Mouse (Mus musculus) CH12.LX (cell line): ENCODE measurements at regions not wholly inside any gene's neighbourhood (a gene's known extent, or its start where the extent isn't known, plus 50 kb on each side); places are given as distances from the start of the nearest gene placed in this dataset.

Experiments
- DNase-seq: peaks from one replicate; pipeline ENCODE4 v3.0.0-alpha.2; 2013; ENCODE audit errors: extremely low read depth
- H3K27ac ChIP-seq: 2 replicates; pipeline ENCODE4 v1.5.1; 2012; ENCODE audit warnings: low read depth, mild to moderate bottlenecking, control low read depth, moderate library complexity; ENCODE audit not compliant: insufficient read depth
- H3K27me3 ChIP-seq: replicated peaks from 2 replicates; pipeline ENCODE3; 2012; ENCODE audit warnings: inconsistent platforms
- H3K36me3 ChIP-seq, 2 experiments: replicated peaks in 1 of 2; 2 replicates each; pipeline versions ENCODE3 to v1.6.1; 2012; ENCODE audit warnings: inconsistent platforms in 1 of 2, low read length in 1 of 2, mild to moderate bottlenecking in 1 of 2, mixed read lengths in 1 of 2, moderate library complexity in 1 of 2; ENCODE audit not compliant: control insufficient read depth in 1 of 2, insufficient read depth in 1 of 2
- H3K4me1 ChIP-seq, 2 experiments: 2 replicates each; pipeline ENCODE4 v1.6.1; 2012; ENCODE audit warnings: inconsistent platforms in 1 of 2, moderate library complexity in 1 of 2; ENCODE audit not compliant: insufficient read depth in 2 of 2, control insufficient read depth in 1 of 2
- H3K4me2 ChIP-seq: 2 replicates; pipeline ENCODE4 v1.6.1; 2012; ENCODE audit warnings: low read depth, mild to moderate bottlenecking, control low read depth; ENCODE audit not compliant: poor library complexity, insufficient read depth, severe bottlenecking
- H3K4me3 ChIP-seq, 3 experiments: fragments of 150-350 bp in 1 of 3; sonication (generic) in 1 of 3; replicated peaks in 1 of 3; 2 replicates each; pipeline versions ENCODE3 to v1.5.1; 2011 to 2012; ENCODE audit warnings: low read depth in 2 of 3, low read length in 2 of 3, mild to moderate bottlenecking in 2 of 3, moderate library complexity in 2 of 3, control low read depth in 1 of 3, improper control_type of control experiment in 1 of 3, inconsistent platforms in 1 of 3, mixed read lengths in 1 of 3; ENCODE audit not compliant: poor library complexity in 1 of 3
- H3K79me2 ChIP-seq: replicated peaks from 2 replicates; pipeline ENCODE4 v1.6.1; 2012; ENCODE audit warnings: mild to moderate bottlenecking, moderate library complexity; ENCODE audit not compliant: control insufficient read depth, poor library complexity, insufficient read depth, severe bottlenecking; ENCODE audit errors: extremely low read depth
- H3K9ac ChIP-seq: 2 replicates; pipeline ENCODE4 v1.6.1; 2012; ENCODE audit warnings: low read depth, mild to moderate bottlenecking, control low read depth, moderate library complexity; ENCODE audit not compliant: insufficient read depth
- H3K9me3 ChIP-seq: replicated peaks from 2 replicates; pipeline ENCODE3; 2012; ENCODE audit warnings: low read length, inconsistent platforms, mixed read lengths
- CHD1 ChIP-seq: IDR thresholded peaks from 2 replicates; pipeline ENCODE4 v1.6.1; 2012; ENCODE audit warnings: low read depth, low read length, improper control_type of control experiment, inconsistent platforms
- CTCF ChIP-seq, 2 experiments: IDR thresholded peaks in 1 of 2; conservative IDR thresholded peaks in 1 of 2; 2 replicates each; pipeline ENCODE4 v1.5.1; 2011 to 2012; ENCODE audit warnings: low read depth in 2 of 2, low read length in 2 of 2, improper control_type of control experiment in 1 of 2, inconsistent platforms in 1 of 2, mild to moderate bottlenecking in 1 of 2, moderate library complexity in 1 of 2
- E2F4 ChIP-seq: IDR thresholded peaks from 2 replicates; pipeline ENCODE4 v1.6.1; 2011; ENCODE audit warnings: low read depth, low read length, improper control_type of control experiment; ENCODE audit not compliant: insufficient replicate concordance
- ELF1 ChIP-seq: IDR thresholded peaks from 2 replicates; pipeline ENCODE4 v1.6.1; 2014; ENCODE audit warnings: low read depth, mild to moderate bottlenecking, inconsistent platforms, low read length, improper control_type of control experiment
- GABPA ChIP-seq: IDR thresholded peaks from 2 replicates; pipeline ENCODE4 v1.6.1; 2012; ENCODE audit warnings: low read depth, low read length, improper control_type of control experiment, inconsistent platforms; ENCODE audit not compliant: insufficient replicate concordance
- HCFC1 ChIP-seq: IDR thresholded peaks from 2 replicates; pipeline ENCODE4 v1.6.1; 2012; ENCODE audit warnings: low read depth, mild to moderate bottlenecking, inconsistent platforms, low read length, improper control_type of control experiment
- IRF4 ChIP-seq: IDR thresholded peaks from 2 replicates; pipeline ENCODE4 v1.6.1; 2014; ENCODE audit warnings: low read depth, mild to moderate bottlenecking, inconsistent platforms, low read length, improper control_type of control experiment
- JUN ChIP-seq: IDR thresholded peaks from 2 replicates; pipeline ENCODE4 v1.6.1; 2011; ENCODE audit warnings: low read depth, mild to moderate bottlenecking, low read length, improper control_type of control experiment, moderate library complexity; ENCODE audit not compliant: insufficient read depth
- JUND ChIP-seq: conservative IDR thresholded peaks from 2 replicates; pipeline ENCODE4 v1.6.1; 2011; ENCODE audit warnings: low read depth, low read length, improper control_type of control experiment
- MAZ ChIP-seq: IDR thresholded peaks from 2 replicates; pipeline ENCODE4 v1.6.1; 2012; ENCODE audit warnings: low read depth, mild to moderate bottlenecking, inconsistent platforms, low read length, improper control_type of control experiment, moderate library complexity
- MEF2A ChIP-seq: IDR thresholded peaks from 2 replicates; pipeline ENCODE4 v1.6.1; 2014; ENCODE audit warnings: low read depth, mild to moderate bottlenecking, inconsistent platforms, low read length, improper control_type of control experiment, borderline replicate concordance
- MXI1 ChIP-seq: IDR thresholded peaks from 2 replicates; pipeline ENCODE4 v1.6.1; 2011; ENCODE audit warnings: mild to moderate bottlenecking, low read depth, low read length, improper control_type of control experiment
- USF1 ChIP-seq: IDR thresholded peaks from 2 replicates; pipeline ENCODE4 v1.6.1; 2014; ENCODE audit warnings: low read depth, mild to moderate bottlenecking, inconsistent platforms, low read length, improper control_type of control experiment
- USF2 ChIP-seq: conservative IDR thresholded peaks from 2 replicates; pipeline ENCODE4 v1.6.1; 2011; ENCODE audit warnings: low read depth, low read length, improper control_type of control experiment
- ZC3H11A ChIP-seq: IDR thresholded peaks from 2 replicates; pipeline ENCODE4 v1.6.1; 2012; ENCODE audit warnings: low read depth, mild to moderate bottlenecking, inconsistent platforms, low read length, improper control_type of control experiment
- ZMIZ1 ChIP-seq: IDR thresholded peaks from 2 replicates; pipeline ENCODE4 v1.6.1; 2012; ENCODE audit warnings: low read depth, mild to moderate bottlenecking, inconsistent platforms, low read length, improper control_type of control experiment
- dilution Hi-C: fragments of 300-500 bp; cut with MboI; formaldehyde crosslinking; loops from 2 replicates; pipeline ENCODE4 v1.14.3; 2020; ENCODE audit warnings: low sequenced_read_pairs; ENCODE audit not compliant: extremely low pct_unique_long_range_greater_than_20kb, extremely low pct_ligation_motif_present
- in situ Hi-C: fragments of 300-500 bp; cut with MboI; formaldehyde crosslinking; loops from 3 replicates; pipeline ENCODE4 v1.14.3; 2019; ENCODE audit warnings: low sequenced_read_pairs, low pct_ligation_motif_present, low pct_unique_long_range_greater_than_20kb, mixed read lengths

DNA sequence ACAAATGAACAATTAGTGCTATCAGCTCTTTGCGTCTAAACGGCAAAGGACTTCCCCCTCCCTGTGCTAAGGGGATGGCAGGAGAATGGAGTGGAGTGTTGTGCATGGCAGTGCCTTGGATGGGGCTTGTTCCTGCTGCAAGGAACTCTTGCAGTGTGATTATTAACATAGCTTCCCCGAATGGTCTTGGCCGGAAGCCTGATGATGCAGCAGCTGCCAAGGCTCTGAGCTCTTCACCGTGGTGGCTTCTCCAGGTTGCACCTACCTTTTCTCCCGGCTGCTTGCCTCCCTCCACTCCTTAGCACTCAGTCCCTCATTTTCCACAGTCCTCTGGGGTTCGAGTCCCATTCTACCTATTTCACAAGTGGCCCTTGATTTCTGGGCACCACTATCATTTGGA is 76.8 kb upstream of the 4931429L15Rik start:
- H3K4me1 ChIP-seq: peaks cover 5 to 33% of the 10 kb centered on the region in 2 experiments; a peak in 3 of 4 replicates
- in situ Hi-C loops (no loop called here), dilution Hi-C loops (no loop called here)
- no peak for DNase-seq
- H3K27me3 ChIP-seq: peaks cover 8% of the 10 kb centered on the region
- no peak overlapping the region for H3K4me3 ChIP-seq
- H3K9me3 ChIP-seq: no peaks in the 10 kb centered on the region
- TF ChIP-seq GABPA: no peak
- no peak for TF ChIP-seq ZC3H11A
- no peak for TF ChIP-seq HCFC1
- no peak for TF ChIP-seq MEF2A
- TF ChIP-seq E2F4: no peak
- TF ChIP-seq CTCF (conservative IDR thresholded peaks at IDR 0.05 in 1 of 2, IDR thresholded peaks at IDR 0.05 in 1 of 2; ENCODE audit: low read depth in 2 of 2, low read length in 2 of 2): no peak
- no peak for TF ChIP-seq USF2
- no peak for TF ChIP-seq ZMIZ1
- TF ChIP-seq CHD1: no peak
- no peak for TF ChIP-seq USF1
- H3K27ac ChIP-seq: no peak overlapping the region
- no peak overlapping the region for H3K4me2 ChIP-seq
- no peaks in the 10 kb centered on the region for H3K79me2 ChIP-seq
- H3K36me3 ChIP-seq: no peaks in the 10 kb centered on the region
- no peak overlapping the region for H3K9ac ChIP-seq

- Histone ChIP-seq H3K4me3 (no peak overlapping the region), H3K36me3 (no peaks in the 10 kb centered on the region)
- TF ChIP-seq MAZ: peak; percentile 57; the same call in 1 of the 2 replicates
- peak; percentile 51; the same call in 1 of the 2 replicates for TF ChIP-seq JUND
- TF ChIP-seq IRF4: peak; percentile 88
- no peak for TF ChIP-seq ELF1
- peak; percentile 13; the same call in 1 of the 2 replicates for TF ChIP-seq JUN
- no peak for TF ChIP-seq MXI1
- TF ChIP-seq, all 38 proteins: peak for 4
- peak overlapping the region; percentile 40; the same call in 1 of the 2 replicates for H3K4me2 ChIP-seq
- H3K9ac ChIP-seq: no peak overlapping the region
- H3K79me2 ChIP-seq: no peaks in the 10 kb centered on the region
- dilution Hi-C loops (no loop called here), in situ Hi-C loops (no loop called here)
- H3K27ac ChIP-seq: no peak overlapping the region
- DNase-seq: peak; percentile 56
- peaks cover 5 to 33% of the 10 kb centered on the region in 2 experiments; a peak in 3 of 4 replicates for H3K4me1 ChIP-seq
- H3K27me3 ChIP-seq: peaks cover 17% of the 10 kb centered on the region
- H3K9me3 ChIP-seq: no peaks in the 10 kb centered on the region
Measured at GRCm38 (mm10) chr9:46395156-46395765, 75.5 kb upstream of the 4931429L15Rik start.
